Mouse (Mus musculus) kidney, embryonic 16.5 days (tissue): ENCODE data around the gene Adcy5. TPM values are rescaled to one million over a fixed set of nuclear protein-coding genes. Genes with fewer than 3 reads are reported as not detected.

Experiments used
- ATAC-seq: fragments of 200-750 bp; cut with Nextera tagmentation; 2 replicates; pipeline ENCODE4 v1.8.0; 2017; ENCODE audit warnings: moderate TSS enrichment; ENCODE audit not compliant: low FRiP score, low TSS enrichment
- H3K27ac ChIP-seq: fragments of 300-500 bp; sonication (generic); 2 replicates; pipeline ENCODE4 v1.5.1; 2014; ENCODE audit warnings: low read length
- H3K27me3 ChIP-seq: fragments of 300-500 bp; sonication (generic); 2 replicates; pipeline ENCODE4 v1.6.1; 2014; ENCODE audit warnings: low read length, control low read depth, mixed read lengths; ENCODE audit not compliant: insufficient read depth
- H3K36me3 ChIP-seq: fragments of 300-500 bp; sonication (generic); 2 replicates; pipeline ENCODE4 v1.6.1; 2014; ENCODE audit warnings: low read length, control low read depth, mixed read lengths; ENCODE audit not compliant: insufficient read depth
- H3K4me1 ChIP-seq: fragments of 300-500 bp; sonication (generic); 2 replicates; pipeline ENCODE4 v1.6.1; 2014; ENCODE audit warnings: low read length, control low read depth, mixed read lengths; ENCODE audit not compliant: insufficient read depth
- H3K4me2 ChIP-seq: fragments of 300-500 bp; sonication (generic); replicated peaks from 2 replicates; pipeline ENCODE4 v1.6.1; 2014; ENCODE audit warnings: low read depth, low read length
- H3K4me3 ChIP-seq: fragments of 300-500 bp; sonication (generic); 2 replicates; pipeline ENCODE4 v1.5.1; 2014; ENCODE audit warnings: mild to moderate bottlenecking, low read length
- H3K9ac ChIP-seq: fragments of 300-500 bp; sonication (generic); replicated peaks from 2 replicates; pipeline ENCODE4 v1.6.1; 2014; ENCODE audit warnings: low read length
- H3K9me3 ChIP-seq: fragments of 300-500 bp; sonication (generic); 2 replicates; pipeline ENCODE4 v1.6.1; 2016; ENCODE audit warnings: low read length, control low read depth
- WGBS: fragments of 180-500 bp; shearing (Covaris S2); extraction: QIAGEN DNeasy Blood & Tissue Kit; methylation state at CpG from one replicate; pipeline ENCODE4 v1.1.7; 2014; 5-methylcytosine and 5-hydroxymethylcytosine counted together
- polyA plus RNA-seq: library from polyadenylated mRNA; unstranded; fragments of >200 nt; fragmentation: Nextera tagmentation; extraction: Ambion mirVana; gene quantifications from 2 replicates; pipeline ENCODE4 v1.2.1, GENCODE M21; 2015

Adcy5 gene
- polyA plus RNA-seq, 1 experiment from 2014 or later = 0.80 TPM

DNA sequence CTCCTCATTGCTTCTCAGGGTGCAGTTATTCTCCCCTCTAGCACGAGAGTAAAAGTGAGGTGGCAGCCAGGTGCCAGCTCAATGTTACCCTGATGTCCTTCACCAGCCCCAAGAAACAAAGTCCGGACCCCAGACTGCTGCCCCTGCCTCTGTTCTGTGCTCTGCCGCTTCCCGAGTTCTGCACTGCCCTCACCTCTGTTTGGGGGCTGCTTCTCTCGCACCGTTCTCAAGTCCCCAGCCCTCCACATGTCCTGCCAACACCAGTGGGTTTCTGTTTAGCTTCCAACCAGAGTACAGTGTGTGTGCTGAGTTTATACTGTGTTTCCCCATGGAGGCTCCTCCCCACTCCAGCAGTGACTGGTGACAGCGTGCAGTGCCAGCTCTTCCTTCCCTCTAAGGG, 150.5 kb downstream of the Adcy5 start:
- Histone ChIP-seq H3K27me3 (no peaks in the 10 kb centered on the region), H3K9me3 (no peaks in the 10 kb centered on the region), H3K4me3 (no peak overlapping the region), H3K9ac (no peak overlapping the region), H3K27ac (no peak overlapping the region), H3K4me1 (no peaks in the 10 kb centered on the region), H3K36me3 (no peaks in the 10 kb centered on the region; the same call in 1 of the 2 replicates), H3K4me2 (no peak overlapping the region)
- no peak for ATAC-seq
- 89% methylated on average over 7 of the region's 7 CpGs for WGBS

- Histone ChIP-seq H3K27me3 (no peaks in the 10 kb centered on the region), H3K36me3 (no peaks in the 10 kb centered on the region; the same call in 1 of the 2 replicates), H3K4me1 (no peaks in the 10 kb centered on the region), H3K9ac (no peak overlapping the region), H3K9me3 (no peaks in the 10 kb centered on the region), H3K4me3 (no peak overlapping the region), H3K4me2 (no peak overlapping the region), H3K27ac (no peak overlapping the region)
- 88% methylated on average over 2 of the region's 2 CpGs for WGBS
- no peak for ATAC-seq
Measured at GRCm38 (mm10) chr16:35306631-35307030, 152.0 kb downstream of the Adcy5 start.

- H3K36me3 ChIP-seq = no peaks in the 10 kb centered on the region; the same call in 1 of the 2 replicates
- WGBS = 79% methylated on average over 2 of the region's 2 CpGs
- no peaks in the 10 kb centered on the region for H3K4me1 ChIP-seq
- ATAC-seq = no peak
- no peaks in the 10 kb centered on the region for H3K27me3 ChIP-seq
- H3K9ac ChIP-seq = no peak overlapping the region
- no peaks in the 10 kb centered on the region for H3K9me3 ChIP-seq
- no peak overlapping the region for H3K4me2 ChIP-seq
- H3K4me3 ChIP-seq = no peak overlapping the region
- no peak overlapping the region for H3K27ac ChIP-seq
Measured at GRCm38 (mm10) chr16:35307331-35307730, 152.7 kb downstream of the Adcy5 start.

DNA sequence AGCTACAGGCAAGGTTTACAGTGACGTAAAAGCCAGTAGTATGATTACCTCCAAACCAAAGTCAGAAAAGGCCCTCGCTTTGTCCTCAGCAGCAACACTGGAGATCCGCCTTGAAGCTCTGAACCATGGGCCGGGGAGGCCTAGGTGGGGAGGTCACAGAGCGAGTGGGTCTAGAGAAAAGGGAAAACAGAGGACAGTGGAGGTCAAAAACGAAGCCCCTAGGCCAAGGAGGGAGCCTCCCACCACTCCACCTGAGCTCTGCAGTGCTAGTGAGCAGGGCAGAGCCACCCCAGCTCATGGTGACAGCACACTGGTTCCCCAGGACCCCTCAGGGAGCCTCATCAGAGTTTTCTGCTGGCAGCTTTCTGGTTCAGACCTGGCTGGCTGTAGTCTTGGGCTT, 153.3 kb downstream of the Adcy5 start:
- Histone ChIP-seq H3K36me3 (no peaks in the 10 kb centered on the region; the same call in 1 of the 2 replicates), H3K9ac (no peak overlapping the region), H3K27ac (no peak overlapping the region), H3K4me2 (no peak overlapping the region), H3K9me3 (no peaks in the 10 kb centered on the region), H3K27me3 (no peaks in the 10 kb centered on the region), H3K4me1 (no peaks in the 10 kb centered on the region), H3K4me3 (no peak overlapping the region)
- no peak for ATAC-seq
- WGBS = 83% methylated on average over 6 of the region's 6 CpGs

GRCm38 (mm10) chr16:35308486-35309143, 153.9 kb downstream of the Adcy5 start:
- no peak for ATAC-seq
- no peak overlapping the region for H3K27ac ChIP-seq
- no peaks in the 10 kb centered on the region for H3K27me3 ChIP-seq
- H3K4me3 ChIP-seq = no peak overlapping the region
- WGBS = 86% methylated on average over 6 of the region's 6 CpGs
- H3K9me3 ChIP-seq = no peaks in the 10 kb centered on the region
- H3K36me3 ChIP-seq = peaks cover 2% of the 10 kb centered on the region; the same call in 1 of the 2 replicates
- H3K9ac ChIP-seq = no peak overlapping the region
- no peak overlapping the region for H3K4me2 ChIP-seq
- H3K4me1 ChIP-seq = no peaks in the 10 kb centered on the region

GRCm38 (mm10) chr16:35309634-35310033, 155.0 kb downstream of the Adcy5 start:
- H3K27ac ChIP-seq = no peak overlapping the region
- ATAC-seq = no peak
- H3K27me3 ChIP-seq = no peaks in the 10 kb centered on the region
- no peak overlapping the region for H3K4me3 ChIP-seq
- H3K4me2 ChIP-seq = no peak overlapping the region
- H3K4me1 ChIP-seq = no peaks in the 10 kb centered on the region
- no peaks in the 10 kb centered on the region for H3K9me3 ChIP-seq
- WGBS = 83% methylated on average over 4 of the region's 4 CpGs
- peaks cover 7% of the 10 kb centered on the region; the same call in 1 of the 2 replicates for H3K36me3 ChIP-seq
- no peak overlapping the region for H3K9ac ChIP-seq

DNA sequence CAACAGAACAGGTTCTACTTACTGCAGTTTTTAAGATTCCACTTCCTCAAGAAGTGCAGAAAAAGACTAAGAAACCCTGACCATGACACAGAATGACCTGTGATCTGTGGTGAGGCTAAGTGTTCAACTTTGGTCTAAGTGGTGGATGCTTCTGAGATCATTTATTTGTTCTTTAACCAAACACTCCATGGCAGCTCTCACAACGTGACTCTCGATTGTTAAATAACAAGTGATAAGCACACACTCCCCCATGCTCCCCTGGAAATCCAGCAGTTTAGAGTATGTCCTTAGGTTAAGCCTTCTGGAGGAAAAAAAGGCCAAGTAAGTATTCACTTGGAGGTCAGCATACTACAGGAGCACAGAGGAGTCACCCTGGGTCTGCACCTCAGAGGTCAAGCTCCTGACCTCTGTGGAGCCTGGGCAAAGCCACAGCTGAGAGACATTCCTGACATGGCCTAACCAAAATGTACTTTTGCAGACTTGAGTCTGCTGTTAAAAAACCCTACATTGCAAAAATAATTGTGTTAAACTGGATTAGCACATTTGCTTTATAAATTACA, 156.0 kb downstream of the Adcy5 start:
- Histone ChIP-seq H3K4me2 (no peak overlapping the region), H3K4me3 (no peak overlapping the region), H3K9me3 (no peaks in the 10 kb centered on the region), H3K9ac (no peak overlapping the region), H3K27ac (no peak overlapping the region), H3K27me3 (no peaks in the 10 kb centered on the region), H3K36me3 (peaks cover 7% of the 10 kb centered on the region; the same call in 1 of the 2 replicates), H3K4me1 (no peaks in the 10 kb centered on the region)
- 38% methylated on average over 2 of the region's 2 CpGs for whole genome bisulfite sequencing
- ATAC-seq = no peak

DNA sequence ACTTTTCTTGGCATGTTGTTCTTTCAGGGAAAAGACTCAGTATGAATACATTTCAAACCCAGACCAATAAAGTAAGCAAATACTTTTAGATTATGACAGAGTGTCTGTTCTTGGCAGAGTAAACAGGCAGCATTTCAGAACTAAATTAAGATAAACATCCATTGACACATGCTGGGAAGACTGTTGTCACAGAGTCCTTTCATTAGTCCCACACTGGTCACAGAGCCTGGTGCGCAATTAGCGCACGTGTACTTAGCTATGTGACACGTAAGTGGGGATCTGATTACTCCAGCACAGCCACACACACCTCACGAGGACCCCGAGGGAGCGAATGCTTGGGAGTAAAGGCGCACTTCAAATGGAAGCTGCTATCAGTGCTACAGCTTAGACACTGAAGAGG, 156.9 kb downstream of the Adcy5 start:
- Histone ChIP-seq H3K27ac (no peak overlapping the region), H3K4me2 (no peak overlapping the region), H3K27me3 (no peaks in the 10 kb centered on the region), H3K9me3 (no peaks in the 10 kb centered on the region), H3K4me3 (no peak overlapping the region), H3K36me3 (peaks cover 7% of the 10 kb centered on the region; the same call in 1 of the 2 replicates), H3K4me1 (no peaks in the 10 kb centered on the region), H3K9ac (no peak overlapping the region)
- no peak for ATAC-seq
- 61% methylated on average over 8 of the region's 8 CpGs for WGBS

- no peaks in the 10 kb centered on the region for H3K9me3 ChIP-seq
- H3K9ac ChIP-seq = no peak overlapping the region
- H3K4me1 ChIP-seq = no peaks in the 10 kb centered on the region
- H3K4me3 ChIP-seq = no peak overlapping the region
- no peak overlapping the region for H3K27ac ChIP-seq
- no peaks in the 10 kb centered on the region for H3K27me3 ChIP-seq
- WGBS = 73% methylated on average over 3 of the region's 3 CpGs
- H3K4me2 ChIP-seq = no peak overlapping the region
- ATAC-seq = no peak
- peaks cover 10% of the 10 kb centered on the region; the same call in 1 of the 2 replicates for H3K36me3 ChIP-seq
Measured at GRCm38 (mm10) chr16:35315496-35315895, 160.8 kb downstream of the Adcy5 start.

- H3K4me3 ChIP-seq = no peak overlapping the region
- H3K9ac ChIP-seq = no peak overlapping the region
- H3K4me1 ChIP-seq = no peaks in the 10 kb centered on the region
- peaks cover 10% of the 10 kb centered on the region; the same call in 1 of the 2 replicates for H3K36me3 ChIP-seq
- H3K27me3 ChIP-seq = no peaks in the 10 kb centered on the region
- ATAC-seq = no peak
- H3K9me3 ChIP-seq = no peaks in the 10 kb centered on the region
- H3K27ac ChIP-seq = no peak overlapping the region
- H3K4me2 ChIP-seq = no peak overlapping the region
Measured at GRCm38 (mm10) chr16:35316856-35317264, 162.2 kb downstream of the Adcy5 start.
